Mouse (Mus musculus): ENCODE results near the gene Tm4sf1. TPM values are rescaled to one million over a fixed set of nuclear protein-coding genes. Genes with fewer than 3 reads are reported as not detected.

The Tm4sf1 gene
- polyA plus RNA-seq, 1 experiment from 2014 or later: 407 TPM

DNA sequence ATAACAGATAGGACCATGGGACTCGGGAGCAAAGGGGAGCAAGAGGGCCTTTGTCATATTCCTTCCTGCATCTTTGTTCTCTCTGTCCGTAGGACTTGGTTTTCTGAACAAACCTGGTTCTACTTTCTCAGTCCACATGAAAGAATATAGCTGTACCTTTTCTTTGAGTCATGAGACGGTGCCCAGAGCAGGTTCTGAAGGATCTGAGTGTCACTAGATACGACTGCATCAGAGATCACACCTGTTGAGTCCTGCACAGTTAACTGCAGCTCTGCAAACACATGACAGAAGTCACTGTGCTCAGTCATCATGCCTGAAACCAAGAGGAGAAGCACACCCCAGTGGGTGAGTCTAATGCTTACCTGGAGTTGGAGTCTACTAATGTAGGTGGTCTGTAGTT, 422 bp downstream of the Tm4sf1 start:
- Histone ChIP-seq H3K4me1 (replicated peaks; ENCODE audit: insufficient read depth, low read length) (no peaks in the 10 kb centered on the region), H3K4me2 (ENCODE audit: low read length) (no peak overlapping the region), H3K4me3 (replicated peaks; ENCODE audit: low read depth, low read length) (no peak overlapping the region), H3K9ac (ENCODE audit: low read depth, low read length) (no peak overlapping the region), H3K27ac (no peak overlapping the region), H3K36me3 (ENCODE audit: insufficient read depth, low read length) (no peaks in the 10 kb centered on the region), H3K27me3 (ENCODE audit: insufficient read depth, low read length) (no peaks in the 10 kb centered on the region), H3K9me3 (replicated peaks; ENCODE audit: low read length) (no peaks in the 10 kb centered on the region)
- ATAC-seq (replicated peaks; ENCODE audit: low FRiP score, low read depth): no peak
- DNase-seq (ENCODE audit: low spot score): no peak
- WGBS: 73% methylated on average over 4 of the region's 4 CpGs
- TF ChIP-seq CTCF (IDR thresholded peaks at IDR 0.05; ENCODE audit: low read depth): no peak

DNA sequence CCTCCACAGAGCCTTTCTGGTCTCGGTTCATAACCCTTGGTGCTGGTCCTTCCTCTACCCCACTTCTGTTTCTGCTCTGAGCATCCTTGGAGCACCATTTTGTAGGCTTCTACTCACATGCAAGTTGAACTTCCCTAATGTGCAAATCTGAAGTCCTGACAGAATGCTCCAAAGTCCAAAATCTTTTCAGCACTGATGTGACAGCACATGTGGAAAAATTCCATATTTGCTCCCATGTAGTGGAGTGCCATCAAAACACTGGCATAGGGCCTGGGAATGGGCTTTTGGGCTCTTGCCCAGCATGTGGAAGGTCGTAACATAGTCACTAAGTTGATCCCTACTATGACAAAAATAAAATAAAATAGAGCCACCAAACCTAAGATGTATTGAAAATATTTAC, 3.8 kb downstream of the Tm4sf1 start:
- TF ChIP-seq CTCF (IDR thresholded peaks at IDR 0.05; ENCODE audit: low read depth): no peak
- no peak overlapping the region for H3K27ac ChIP-seq
- WGBS: 92% methylated on average over 2 of the region's 2 CpGs
- ATAC-seq (replicated peaks; ENCODE audit: low FRiP score, low read depth) (no peak), DNase-seq (ENCODE audit: low spot score) (no peak)
- no peaks in the 10 kb centered on the region for H3K36me3 ChIP-seq (ENCODE audit: insufficient read depth, low read length)
- no peak overlapping the region for H3K4me3 ChIP-seq (replicated peaks; ENCODE audit: low read depth, low read length)
- H3K27me3 ChIP-seq (ENCODE audit: insufficient read depth, low read length): no peaks in the 10 kb centered on the region
- H3K9ac ChIP-seq (ENCODE audit: low read depth, low read length): no peak overlapping the region
- H3K9me3 ChIP-seq (replicated peaks; ENCODE audit: low read length): no peaks in the 10 kb centered on the region
- H3K4me1 ChIP-seq (replicated peaks; ENCODE audit: insufficient read depth, low read length): peaks cover 8% of the 10 kb centered on the region; the same call in 1 of the 2 replicates
- H3K4me2 ChIP-seq (ENCODE audit: low read length): no peak overlapping the region

DNA sequence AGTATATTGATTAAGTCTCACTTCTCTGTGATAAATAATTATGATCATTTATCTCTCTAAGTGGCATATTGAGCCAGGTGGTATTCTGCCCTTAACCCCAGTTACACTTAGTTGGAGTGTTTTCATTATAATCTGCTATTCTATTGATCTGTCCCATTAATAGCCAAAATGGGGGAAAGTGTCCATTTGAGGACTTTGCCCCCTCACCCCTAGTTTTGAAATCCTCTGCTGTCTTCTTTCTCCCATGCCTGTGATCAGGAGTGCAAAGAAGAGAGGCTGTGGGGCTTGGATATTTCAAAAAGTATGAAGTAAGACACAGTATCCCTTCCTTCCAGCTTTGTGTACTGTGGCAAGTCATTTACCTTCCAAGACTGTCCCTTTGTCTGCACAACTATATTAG, 5.2 kb downstream of the Tm4sf1 start:
- Histone ChIP-seq H3K27me3 (ENCODE audit: insufficient read depth, low read length) (no peaks in the 10 kb centered on the region), H3K4me2 (ENCODE audit: low read length) (no peak overlapping the region), H3K9me3 (replicated peaks; ENCODE audit: low read length) (no peaks in the 10 kb centered on the region), H3K9ac (ENCODE audit: low read depth, low read length) (no peak overlapping the region), H3K4me1 (replicated peaks; ENCODE audit: insufficient read depth, low read length) (peaks cover 8% of the 10 kb centered on the region; the same call in 1 of the 2 replicates), H3K4me3 (replicated peaks; ENCODE audit: low read depth, low read length) (no peak overlapping the region), H3K27ac (no peak overlapping the region), H3K36me3 (ENCODE audit: insufficient read depth, low read length) (no peaks in the 10 kb centered on the region)
- no peak for TF ChIP-seq CTCF (IDR thresholded peaks at IDR 0.05; ENCODE audit: low read depth)
- ATAC-seq (replicated peaks; ENCODE audit: low FRiP score, low read depth) (no peak), DNase-seq (ENCODE audit: low spot score) (no peak)

DNA sequence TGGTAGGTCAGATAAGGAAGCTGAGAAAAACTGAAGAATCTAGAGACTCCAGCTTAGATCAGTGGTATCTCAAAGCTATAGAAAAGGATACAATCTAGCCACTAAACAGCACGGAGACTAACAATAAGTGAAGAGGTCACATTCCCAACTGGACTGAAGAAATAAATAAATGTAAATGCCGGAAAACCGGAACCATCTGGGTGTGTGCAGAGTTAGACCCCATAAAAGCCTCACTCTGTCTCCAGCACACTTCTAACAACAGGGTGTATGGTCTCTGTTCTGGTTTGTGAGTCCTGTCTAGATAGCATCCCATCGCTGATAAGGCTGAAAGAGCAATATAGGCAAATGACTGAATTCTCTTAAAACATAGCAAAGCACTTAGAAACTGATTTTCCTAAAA, 6.2 kb downstream of the Tm4sf1 start:
- H3K4me2 ChIP-seq (ENCODE audit: low read length): peak overlapping the region; percentile 47
- H3K27ac ChIP-seq: peak overlapping the region; percentile 90
- no peaks in the 10 kb centered on the region for H3K36me3 ChIP-seq (ENCODE audit: insufficient read depth, low read length)
- no peaks in the 10 kb centered on the region for H3K27me3 ChIP-seq (ENCODE audit: insufficient read depth, low read length)
- TF ChIP-seq CTCF (IDR thresholded peaks at IDR 0.05; ENCODE audit: low read depth): no peak
- DNase-seq (ENCODE audit: low spot score): peak; percentile 73
- H3K4me1 ChIP-seq (replicated peaks; ENCODE audit: insufficient read depth, low read length): peaks cover 8% of the 10 kb centered on the region; the same call in 1 of the 2 replicates
- no peaks in the 10 kb centered on the region for H3K9me3 ChIP-seq (replicated peaks; ENCODE audit: low read length)
- WGBS: 53% methylated on average over 4 of the region's 4 CpGs
- H3K4me3 ChIP-seq (replicated peaks; ENCODE audit: low read depth, low read length): no peak overlapping the region
- no peak overlapping the region for H3K9ac ChIP-seq (ENCODE audit: low read depth, low read length)
- no peak; the same call in 1 of the 2 replicates for ATAC-seq (replicated peaks; ENCODE audit: low FRiP score, low read depth)

DNA sequence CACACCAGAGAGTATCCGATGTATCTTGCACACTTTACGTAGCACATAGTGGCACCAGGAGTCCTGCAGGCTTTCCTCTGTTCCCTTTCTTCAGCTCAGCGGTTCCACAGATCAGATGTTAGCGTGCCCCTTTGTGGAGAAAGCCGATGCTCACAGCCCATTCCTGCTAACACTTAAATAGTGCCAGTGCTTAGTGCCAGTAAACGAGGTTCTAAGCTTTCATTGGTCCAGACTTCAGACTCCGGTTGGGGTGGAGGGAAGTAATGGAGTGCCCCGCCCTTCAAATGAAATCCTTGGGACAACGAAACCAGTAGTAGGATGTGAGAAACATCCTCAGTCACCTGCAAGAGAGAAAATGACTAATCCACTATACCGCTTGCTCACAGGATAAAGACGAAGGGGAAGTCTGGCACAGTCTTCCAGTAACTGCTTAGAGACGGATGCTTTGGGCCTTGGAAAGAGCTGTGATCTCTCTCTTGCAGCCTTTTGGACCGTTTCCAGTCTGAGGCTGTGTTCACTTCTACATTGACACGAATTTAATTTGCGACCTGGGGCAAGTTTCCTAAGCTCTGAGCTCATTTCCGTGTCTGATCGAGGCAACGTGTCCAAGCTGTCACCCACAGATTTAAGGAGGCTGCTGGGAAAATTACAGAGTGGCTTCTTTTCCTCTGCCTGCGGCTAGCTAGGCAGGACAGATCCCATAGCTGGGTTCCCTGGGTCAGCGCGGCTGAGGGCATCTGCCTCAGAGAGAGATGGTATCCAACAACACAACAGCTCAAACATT, 6.9 kb downstream of the Tm4sf1 start:
- peak; percentile 33 for TF ChIP-seq CTCF (IDR thresholded peaks at IDR 0.05; ENCODE audit: low read depth)
- Histone ChIP-seq H3K4me3 (replicated peaks; ENCODE audit: low read depth, low read length) (peak overlapping the region; percentile 39), H3K4me1 (replicated peaks; ENCODE audit: insufficient read depth, low read length) (peaks cover 8% of the 10 kb centered on the region; the same call in 1 of the 2 replicates), H3K9me3 (replicated peaks; ENCODE audit: low read length) (no peaks in the 10 kb centered on the region), H3K9ac (ENCODE audit: low read depth, low read length) (peak overlapping the region; percentile 49), H3K36me3 (ENCODE audit: insufficient read depth, low read length) (no peaks in the 10 kb centered on the region), H3K27me3 (ENCODE audit: insufficient read depth, low read length) (no peaks in the 10 kb centered on the region), H3K27ac (peak overlapping the region; percentile 90), H3K4me2 (ENCODE audit: low read length) (peak overlapping the region; percentile 47)
- 17% methylated on average over 21 of the region's 21 CpGs for WGBS
- DNase-seq (ENCODE audit: low spot score): peak; percentile 90
- peak; percentile 64 for ATAC-seq (replicated peaks; ENCODE audit: low FRiP score, low read depth)

DNA sequence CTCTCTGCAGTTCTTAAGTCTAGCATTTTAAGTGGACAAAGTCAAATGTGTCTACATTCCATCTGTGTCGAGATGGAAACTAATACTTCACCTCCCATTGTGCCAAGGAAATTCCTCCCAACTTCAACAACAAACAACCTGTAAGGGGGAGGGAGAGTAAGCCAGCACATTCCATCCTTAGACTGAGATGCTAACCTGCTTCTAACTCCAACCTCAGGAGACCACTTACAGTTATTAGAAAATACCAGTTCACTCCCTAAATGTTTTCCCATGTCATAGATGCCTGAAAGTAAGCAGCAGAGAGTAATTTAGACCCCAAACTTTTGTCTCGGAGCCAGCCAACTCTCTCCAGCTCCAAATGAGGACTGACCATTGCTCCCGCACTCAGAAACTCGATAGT, 7.9 kb downstream of the Tm4sf1 start:
- Histone ChIP-seq H3K27ac (peak overlapping the region; percentile 90), H3K4me1 (replicated peaks; ENCODE audit: insufficient read depth, low read length) (peaks cover 13% of the 10 kb centered on the region; the same call in 1 of the 2 replicates), H3K9me3 (replicated peaks; ENCODE audit: low read length) (no peaks in the 10 kb centered on the region), H3K27me3 (ENCODE audit: insufficient read depth, low read length) (no peaks in the 10 kb centered on the region), H3K36me3 (ENCODE audit: insufficient read depth, low read length) (no peaks in the 10 kb centered on the region), H3K4me3 (replicated peaks; ENCODE audit: low read depth, low read length) (peak overlapping the region; percentile 39), H3K4me2 (ENCODE audit: low read length) (peak overlapping the region; percentile 47), H3K9ac (ENCODE audit: low read depth, low read length) (peak overlapping the region; percentile 49)
- DNase-seq (ENCODE audit: low spot score) (peak; percentile 75), ATAC-seq (replicated peaks; ENCODE audit: low FRiP score, low read depth) (no peak)
- no peak for TF ChIP-seq CTCF (IDR thresholded peaks at IDR 0.05; ENCODE audit: low read depth)
- WGBS: 11% methylated on average over 4 of the region's 4 CpGs
